Mouse (Mus musculus): Measurements from ENCODE around the gene Fcgr4. TPM values are rescaled to one million over a fixed set of nuclear protein-coding genes. Genes with fewer than 3 reads are reported as not detected.

Gene Fcgr4
- total RNA-seq, 2 experiments from 2014 or later: 0.36 to 0.56 TPM

Small RNA genes within 50 kb of the gene (microRNA-seq; reads per million reads assigned to microRNA genes)
- gene Gm27552 (0 reads per million in 2 experiments), gene Mir6546 (2.4 to 4.5 reads per million in 2 experiments)

Other genes starting within 250 kb of the Fcgr4 start
- 10 to 100 TPM; 41.2 to 41.6 TPM for gene Atf6, start 151.1 kb upstream of the Fcgr4 start, total RNA-seq (2021)
- gene Gm26620, start 133.9 kb upstream of the Fcgr4 start, total RNA-seq (2021): under 1 TPM; 0.81 to 0.90 TPM
- gene Dusp12, start 133.4 kb upstream of the Fcgr4 start, total RNA-seq (2021): 10 to 100 TPM; 14.3 to 16.3 TPM
- gene Fcrlb, start 106.0 kb upstream of the Fcgr4 start, total RNA-seq (2021): not detected
- gene Fcrla, start 91.3 kb upstream of the Fcgr4 start, total RNA-seq (2021): under 1 TPM; 0.31 to 0.34 TPM
- 1 to 10 TPM; 1.3 TPM for gene Fcgr2b, start 42.4 kb upstream of the Fcgr4 start, total RNA-seq (2021)
- 1 to 10 TPM; 4.2 to 4.6 TPM for gene Fcgr3, start 46.0 kb downstream of the Fcgr4 start, total RNA-seq (2021)
- gene Cfap126, start 95.0 kb downstream of the Fcgr4 start, total RNA-seq (2021): 1 to 10 TPM in 1 of 2 experiments, under 1 TPM in 1; 0.64 to 1.5 TPM
- gene Sdhc, start 131.7 kb downstream of the Fcgr4 start, total RNA-seq (2021): 100 to 1,000 TPM; 847 to 901 TPM
- gene Mpz, start 131.8 kb downstream of the Fcgr4 start, total RNA-seq (2021): 10 to 100 TPM in 1 of 2 experiments, 1 to 10 TPM in 1; 9.3 to 34.8 TPM
- gene Pcp4l1, start 177.3 kb downstream of the Fcgr4 start, total RNA-seq (2021): 100 to 1,000 TPM; 109 to 138 TPM
- not detected for gene Nr1i3, start 195.1 kb downstream of the Fcgr4 start, total RNA-seq (2021)
- 10 to 100 TPM; 79.9 to 85.2 TPM for gene Tomm40l, start 203.6 kb downstream of the Fcgr4 start, total RNA-seq (2021)
- gene Apoa2, start 206.1 kb downstream of the Fcgr4 start, total RNA-seq (2021): 1 to 10 TPM; 1.7 to 1.8 TPM
- gene Fcer1g, start 215.4 kb downstream of the Fcgr4 start, total RNA-seq (2021): 10 to 100 TPM in 1 of 2 experiments, 1 to 10 TPM in 1; 8.7 to 10.1 TPM
- 1 to 10 TPM; 8.2 to 8.7 TPM for gene Adamts4, start 231.5 kb downstream of the Fcgr4 start, total RNA-seq (2021)
- 100 to 1,000 TPM; 862 to 916 TPM for gene Ndufs2, start 232.5 kb downstream of the Fcgr4 start, total RNA-seq (2021)

Data from heart, postnatal 4 days (tissue).